Comparison of ENCODE assay signal across 11 mouse cellular contexts in genomic region chr11:87762702-87763385, GRCm38 (mm10). TPM values are rescaled to one million over a fixed set of nuclear protein-coding genes. Genes with fewer than 3 reads are reported as not detected.
DNase-seq lines count a peak whose midpoint lies in the region; ATAC-seq and TF ChIP-seq lines count a peak whose summit lies in the region.
"Had no signal": no experiment of that assay in that cellular context is flagged by ENCODE, and none has a peak within 500 bp of the region (broad histone marks: within the 10 kb centered on the region; RNA-seq: fewer than 3 reads in every experiment).

No protein-coding gene starts in this region.

- peak overlapping the region; percentile 75 for H3K4me3 ChIP-seq in left cerebral cortex, adult 2 months
- peak overlapping the region; percentile 72 for H3K4me3 ChIP-seq in forebrain, embryonic 10.5 days
- H3K4me3 ChIP-seq in limb, embryonic 10.5 days: peak overlapping the region; percentile 58; the same call in 1 of the 2 replicates
- peak overlapping the region; percentile 63 for H3K4me3 ChIP-seq in olfactory bulb, adult 2 months (ENCODE audit: insufficient read depth, low read depth, low read length)
- no peak overlapping the region for H3K4me3 ChIP-seq in heart, embryonic 10.5 days

- peak in 1 of 2 experiments; percentile 43 for DNase-seq in left cerebral cortex, adult 2 months (ENCODE audit: extremely low spot score in 1 of 2, low spot score in 2 of 2)
- no peak for DNase-seq in left cerebral cortex, postnatal 4 days
- no peak for DNase-seq in forebrain, embryonic 10.5 days (ENCODE audit: extremely low spot score, low spot score)
- DNase-seq in limb, embryonic 10.5 days (ENCODE audit: low spot score): no peak
- DNase-seq in Muller cell, postnatal 12 days (ENCODE audit: inconsistent ontology term): no peak
- no peak for DNase-seq in heart, embryonic 10.5 days (ENCODE audit: low spot score)
- DNase-seq: heart, postnatal 10 days had no signal

- TF ChIP-seq POLR2A in olfactory bulb, adult 2 months (IDR thresholded peaks at IDR 0.05; ENCODE audit: insufficient read depth, low read depth, low read length): no peak

- H3K9me3 ChIP-seq in forebrain, embryonic 10.5 days: no peaks in the 10 kb centered on the region
- H3K9me3 ChIP-seq in limb, embryonic 10.5 days (replicated peaks): no peaks in the 10 kb centered on the region
- H3K9me3 ChIP-seq in heart, embryonic 10.5 days: no peaks in the 10 kb centered on the region

- H3K36me3 ChIP-seq in forebrain, embryonic 10.5 days (replicated peaks): no peaks in the 10 kb centered on the region
- H3K36me3 ChIP-seq in limb, embryonic 10.5 days: no peaks in the 10 kb centered on the region
- no peaks in the 10 kb centered on the region for H3K36me3 ChIP-seq in heart, embryonic 10.5 days

- peaks cover 79% of the 10 kb centered on the region for H3K27me3 ChIP-seq in forebrain, embryonic 10.5 days (ENCODE audit: poor library complexity, severe bottlenecking)
- peaks cover 97% of the 10 kb centered on the region for H3K27me3 ChIP-seq in limb, embryonic 10.5 days (ENCODE audit: low read depth, poor library complexity, severe bottlenecking)
- peaks cover 86% of the 10 kb centered on the region for H3K27me3 ChIP-seq in heart, embryonic 10.5 days (ENCODE audit: insufficient read depth, poor library complexity, severe bottlenecking)

- WGBS in forebrain, embryonic 10.5 days: 43% methylated on average over 12 of the region's 12 CpGs
- WGBS in limb, embryonic 10.5 days: 39% methylated on average over 12 of the region's 12 CpGs
- WGBS in olfactory bulb, adult 2 months: 19% methylated on average over 12 of the region's 12 CpGs
- WGBS in heart, embryonic 10.5 days: 36% methylated on average over 12 of the region's 12 CpGs

- no peak for TF ChIP-seq CTCF in left cerebral cortex, adult 2 months (IDR thresholded peaks at IDR 0.05)
- no peak for TF ChIP-seq CTCF in olfactory bulb, adult 2 months (IDR thresholded peaks at IDR 0.05; ENCODE audit: insufficient read depth, low read depth, low read length)

- H3K4me1 ChIP-seq in forebrain, embryonic 10.5 days: peaks cover 42% of the 10 kb centered on the region
- H3K4me1 ChIP-seq in limb, embryonic 10.5 days: peaks cover 30% of the 10 kb centered on the region
- H3K4me1 ChIP-seq in olfactory bulb, adult 2 months (ENCODE audit: control insufficient read depth, insufficient read depth, low read length): peaks cover 21% of the 10 kb centered on the region
- H3K4me1 ChIP-seq in heart, embryonic 10.5 days: peaks cover 25% of the 10 kb centered on the region

- peak overlapping the region; percentile 92 for H3K27ac ChIP-seq in left cerebral cortex, adult 2 months
- H3K27ac ChIP-seq in forebrain, embryonic 10.5 days: no peak overlapping the region
- H3K27ac ChIP-seq in limb, embryonic 10.5 days: no peak overlapping the region
- H3K27ac ChIP-seq in olfactory bulb, adult 2 months (ENCODE audit: insufficient read depth, low read depth, low read length): peak overlapping the region; percentile 90
- no peak overlapping the region for H3K27ac ChIP-seq in heart, embryonic 10.5 days

- intact Hi-C loops in left cerebral cortex, adult 2 months (cut with DNase I): loop anchor here (1.0 to 5.0 kb wide), 5 partner anchors 26 to 166 kb away; partner anchors contain the start of genes Hsf5, Olfr464, Rnf43 and Supt4a
- intact Hi-C loops in left cerebral cortex, postnatal 4 days (cut with DNase I): no loop called here

- ATAC-seq in megakaryocyte-erythroid progenitor cell, adult 5-6 weeks (replicated peaks; ENCODE audit: low FRiP score, low TSS enrichment, poor library complexity, severe bottlenecking): no peak
- ATAC-seq: Patski had no signal

RNA-seq across cellular contexts. Expression of gene Tspoap1, which starts 2.5 kb away (rescaled TPM):
- 100 to 1,000 TPM; 190 to 202 TPM for total RNA-seq in left cerebral cortex, adult 2 months (2021)
- total RNA-seq in left cerebral cortex, postnatal 4 days (2021): 100 to 1,000 TPM; 180 to 186 TPM
- 11.0 and 11.1 TPM in 2 replicates for polyA plus RNA-seq in forebrain, embryonic 10.5 days (2016; fragmentation: Nextera tagmentation; extraction: Ambion mirVana)
- 0.74 and 2.9 TPM in 2 replicates for polyA plus RNA-seq in limb, embryonic 10.5 days (2016; fragmentation: Nextera tagmentation; extraction: Ambion mirVana)
- polyA plus RNA-seq in olfactory bulb, adult 2 months (2012; ENCODE audit: insufficient read depth, insufficient read length, low replicate concordance, missing spikeins): not detected in 2 replicates
- polyA plus RNA-seq in heart, embryonic 10.5 days (2016; fragmentation: Nextera tagmentation; extraction: Ambion mirVana): 0.95 and 1.5 TPM in 2 replicates
- 5.5 and 20.3 TPM in 2 replicates for total RNA-seq in megakaryocyte-erythroid progenitor cell, adult 5-6 weeks (2014; fragmentation: Nextera tagmentation)
- 3.5 and 5.4 TPM in 2 replicates for total RNA-seq in megakaryocyte-erythroid progenitor cell, adult 5-6 weeks (2017)

RNA-seq across cellular contexts. Expression of gene Supt4a, which starts 25.5 kb away (rescaled TPM):
- total RNA-seq in left cerebral cortex, adult 2 months (2021): 10 to 100 TPM; 66.3 to 82.3 TPM
- 10 to 100 TPM; 53.8 to 54.4 TPM for total RNA-seq in left cerebral cortex, postnatal 4 days (2021)
- 153 and 160 TPM in 2 replicates for polyA plus RNA-seq in forebrain, embryonic 10.5 days (2016; fragmentation: Nextera tagmentation; extraction: Ambion mirVana)
- polyA plus RNA-seq in limb, embryonic 10.5 days (2016; fragmentation: Nextera tagmentation; extraction: Ambion mirVana): 187 and 191 TPM in 2 replicates
- not detected in 2 replicates for polyA plus RNA-seq in olfactory bulb, adult 2 months (2012; ENCODE audit: insufficient read depth, insufficient read length, low replicate concordance, missing spikeins)
- 122 and 151 TPM in 2 replicates for polyA plus RNA-seq in heart, embryonic 10.5 days (2016; fragmentation: Nextera tagmentation; extraction: Ambion mirVana)
- 146 and 192 TPM in 2 replicates for total RNA-seq in megakaryocyte-erythroid progenitor cell, adult 5-6 weeks (2014; fragmentation: Nextera tagmentation)
- 55.2 and 75.2 TPM in 2 replicates for total RNA-seq in megakaryocyte-erythroid progenitor cell, adult 5-6 weeks (2017)

RNA-seq across cellular contexts. Expression of gene Mpo, which starts 30.5 kb away (rescaled TPM):
- not detected for total RNA-seq in left cerebral cortex, adult 2 months (2021)
- under 1 TPM in 1 of 2 experiments, not detected in 1; 0.32 TPM for total RNA-seq in left cerebral cortex, postnatal 4 days (2021)
- polyA plus RNA-seq in forebrain, embryonic 10.5 days (2016; fragmentation: Nextera tagmentation; extraction: Ambion mirVana): 4.5 and 5.1 TPM in 2 replicates
- polyA plus RNA-seq in limb, embryonic 10.5 days (2016; fragmentation: Nextera tagmentation; extraction: Ambion mirVana): 2.8 and 4.0 TPM in 2 replicates
- not detected in 2 replicates for polyA plus RNA-seq in olfactory bulb, adult 2 months (2012; ENCODE audit: insufficient read depth, insufficient read length, low replicate concordance, missing spikeins)
- polyA plus RNA-seq in heart, embryonic 10.5 days (2016; fragmentation: Nextera tagmentation; extraction: Ambion mirVana): 5.8 and 11.8 TPM in 2 replicates
- total RNA-seq in megakaryocyte-erythroid progenitor cell, adult 5-6 weeks (2014; fragmentation: Nextera tagmentation): 7.9 TPM in 1 of 2 replicates, not detected in the other
- 7.6 and 31.9 TPM in 2 replicates for total RNA-seq in megakaryocyte-erythroid progenitor cell, adult 5-6 weeks (2017)
- total RNA-seq: heart, postnatal 10 days; left cerebral cortex, postnatal 10 days had no signal
- polyA plus RNA-seq: Patski had no signal

Comparison
In these comparisons a context has a peak if more than half of its experiments do, and no peak if none do; other contexts are left out.
1. H3K27ac ChIP-seq: peak in left cerebral cortex, adult 2 months (single experiment) and olfactory bulb, adult 2 months (single experiment); none in forebrain, embryonic 10.5 days (single experiment), limb, embryonic 10.5 days (single experiment) and heart, embryonic 10.5 days (single experiment).
2. RNA of gene Supt4a, which starts 25.5 kb away (polyA plus RNA-seq): 187 to 191 TPM in limb, embryonic 10.5 days, 153 to 160 TPM in forebrain, embryonic 10.5 days and 122 to 151 TPM in heart, embryonic 10.5 days; not detected in olfactory bulb, adult 2 months; every median in the first group is over 100 times any median in the second.